Mouse (Mus musculus) lung, embryonic 16.5 days (tissue): Measurements from ENCODE around the gene Wscd2. TPM values are rescaled to one million over a fixed set of nuclear protein-coding genes. Genes with fewer than 3 reads are reported as not detected.

Experiments
- ATAC-seq: fragments of 200-750 bp; cut with Nextera tagmentation; 2 replicates; pipeline ENCODE4 v1.8.0; 2017; ENCODE audit warnings: low read depth, mild to moderate bottlenecking, moderate library complexity
- H3K27ac ChIP-seq: fragments of 300-500 bp; sonication (generic); 2 replicates; pipeline ENCODE4 v1.5.1; 2014; ENCODE audit warnings: mild to moderate bottlenecking, control low read depth, low read length
- H3K27me3 ChIP-seq: fragments of 300-500 bp; sonication (generic); 2 replicates; pipeline ENCODE4 v1.6.1; 2014; ENCODE audit warnings: low read depth, low read length, mixed read lengths; ENCODE audit not compliant: control insufficient read depth, insufficient read depth
- H3K36me3 ChIP-seq: fragments of 300-500 bp; sonication (generic); 2 replicates; pipeline ENCODE4 v1.6.1; 2014; ENCODE audit warnings: low read length; ENCODE audit not compliant: control insufficient read depth, insufficient read depth
- H3K4me1 ChIP-seq: fragments of 300-500 bp; sonication (generic); replicated peaks from 2 replicates; pipeline ENCODE4 v1.6.1; 2014; ENCODE audit warnings: low read length, mixed read lengths; ENCODE audit not compliant: control insufficient read depth, insufficient read depth
- H3K4me2 ChIP-seq: fragments of 300-500 bp; sonication (generic); 2 replicates; pipeline ENCODE4 v1.6.1; 2014; ENCODE audit warnings: low read depth, low read length, control low read depth
- H3K4me3 ChIP-seq: fragments of 300-500 bp; sonication (generic); 2 replicates; pipeline ENCODE4 v1.5.1; 2014; ENCODE audit warnings: mild to moderate bottlenecking, low read length, control low read depth
- H3K9ac ChIP-seq: fragments of 300-500 bp; sonication (generic); 2 replicates; pipeline ENCODE4 v1.6.1; 2014; ENCODE audit warnings: low read length, control low read depth
- H3K9me3 ChIP-seq: fragments of 300-500 bp; sonication (generic); 2 replicates; pipeline ENCODE4 v1.6.1; 2016; ENCODE audit warnings: low read length; ENCODE audit not compliant: control insufficient read depth
- WGBS: fragments of 180-500 bp; shearing (Covaris S2); extraction: QIAGEN DNeasy Blood & Tissue Kit; methylation state at CpG from one replicate; pipeline ENCODE4 v1.1.7; 2014; 5-methylcytosine and 5-hydroxymethylcytosine counted together
- polyA plus RNA-seq: library from polyadenylated mRNA; unstranded; fragments of >200 nt; fragmentation: Nextera tagmentation; extraction: Ambion mirVana; gene quantifications from 2 replicates; pipeline ENCODE4 v1.2.1, GENCODE M21; 2015

Wscd2 gene
- polyA plus RNA-seq, 1 experiment from 2014 or later = 4.8 TPM

DNA sequence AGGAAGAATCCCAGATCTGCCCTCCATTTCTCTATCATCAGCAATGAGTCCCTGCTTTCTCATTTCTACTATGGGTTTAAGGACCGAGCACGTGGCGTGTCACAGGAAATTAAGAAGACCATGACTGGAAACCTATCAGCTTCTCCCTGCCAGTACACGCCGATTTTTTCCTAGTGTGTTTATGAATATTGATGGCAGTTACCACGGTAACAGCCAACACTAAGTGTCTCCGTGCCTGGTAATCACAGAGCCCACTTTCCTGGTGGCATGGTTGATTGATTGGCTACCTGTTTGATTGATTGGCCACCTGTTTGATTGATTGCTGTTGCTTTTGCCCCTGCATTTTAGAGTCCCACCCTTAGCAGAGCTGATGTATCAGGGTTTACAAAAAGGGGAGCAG, 30.2 kb upstream of the Wscd2 start:
- Histone ChIP-seq H3K4me1 (no peaks in the 10 kb centered on the region), H3K36me3 (no peaks in the 10 kb centered on the region), H3K4me3 (no peak overlapping the region), H3K27ac (no peak overlapping the region), H3K9ac (no peak overlapping the region), H3K4me2 (no peak overlapping the region), H3K9me3 (no peaks in the 10 kb centered on the region), H3K27me3 (peaks cover 27% of the 10 kb centered on the region)
- no peak for ATAC-seq
- WGBS = 58% methylated on average over 7 of the region's 7 CpGs

GRCm38 (mm10) chr5:113461582-113461981, 28.6 kb upstream of the Wscd2 start:
- Histone ChIP-seq H3K36me3 (no peaks in the 10 kb centered on the region), H3K4me1 (no peaks in the 10 kb centered on the region), H3K4me2 (peak overlapping the region; percentile 22; the same call in 1 of the 2 replicates), H3K27ac (no peak overlapping the region), H3K9me3 (no peaks in the 10 kb centered on the region), H3K9ac (no peak overlapping the region), H3K27me3 (peaks cover 27% of the 10 kb centered on the region), H3K4me3 (no peak overlapping the region)
- no peak for ATAC-seq
- WGBS = 12% methylated on average over 16 of the region's 16 CpGs

GRCm38 (mm10) chr5:113461998-113462625, 28.0 kb upstream of the Wscd2 start:
- Histone ChIP-seq H3K4me2 (no peak overlapping the region), H3K9ac (no peak overlapping the region), H3K27ac (no peak overlapping the region), H3K27me3 (peaks cover 27% of the 10 kb centered on the region), H3K4me1 (no peaks in the 10 kb centered on the region), H3K4me3 (no peak overlapping the region), H3K9me3 (no peaks in the 10 kb centered on the region), H3K36me3 (no peaks in the 10 kb centered on the region)
- WGBS = 40% methylated on average over 21 of the region's 21 CpGs
- no peak for ATAC-seq

- H3K27ac ChIP-seq = no peak overlapping the region
- 69% methylated on average over 6 of the region's 6 CpGs for WGBS
- no peaks in the 10 kb centered on the region for H3K9me3 ChIP-seq
- no peak overlapping the region for H3K4me2 ChIP-seq
- ATAC-seq = no peak
- no peaks in the 10 kb centered on the region for H3K36me3 ChIP-seq
- H3K9ac ChIP-seq = no peak overlapping the region
- H3K27me3 ChIP-seq = peaks cover 27% of the 10 kb centered on the region
- no peaks in the 10 kb centered on the region for H3K4me1 ChIP-seq
- no peak overlapping the region for H3K4me3 ChIP-seq
These were observed 25.4 kb upstream of the Wscd2 start for GRCm38 (mm10) chr5:113464731-113465130.

DNA sequence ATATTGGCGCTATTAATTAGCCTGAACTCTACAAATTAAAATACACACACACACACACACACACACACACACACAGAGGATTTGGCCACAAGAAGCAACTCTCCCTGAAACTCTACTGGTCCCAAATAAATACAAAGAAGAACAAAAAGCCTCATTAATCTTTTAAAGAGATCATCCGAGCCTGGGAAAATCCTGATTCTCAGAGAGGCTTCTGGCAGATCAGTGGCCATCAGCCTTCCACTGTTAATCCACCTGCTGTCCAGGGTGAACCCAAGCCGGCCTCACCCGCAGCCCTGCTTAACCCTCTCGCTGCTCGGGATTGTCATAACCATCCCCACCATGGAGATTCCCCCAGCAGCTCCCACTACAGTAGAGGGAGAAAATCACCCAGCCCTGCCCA, 23.6 kb upstream of the Wscd2 start:
- no peak overlapping the region for H3K4me2 ChIP-seq
- H3K4me3 ChIP-seq = no peak overlapping the region
- WGBS = 50% methylated on average over 6 of the region's 6 CpGs
- no peaks in the 10 kb centered on the region for H3K9me3 ChIP-seq
- H3K27ac ChIP-seq = no peak overlapping the region
- ATAC-seq = no peak
- H3K4me1 ChIP-seq = no peaks in the 10 kb centered on the region
- H3K36me3 ChIP-seq = no peaks in the 10 kb centered on the region
- no peak overlapping the region for H3K9ac ChIP-seq
- peaks cover 16% of the 10 kb centered on the region for H3K27me3 ChIP-seq

DNA sequence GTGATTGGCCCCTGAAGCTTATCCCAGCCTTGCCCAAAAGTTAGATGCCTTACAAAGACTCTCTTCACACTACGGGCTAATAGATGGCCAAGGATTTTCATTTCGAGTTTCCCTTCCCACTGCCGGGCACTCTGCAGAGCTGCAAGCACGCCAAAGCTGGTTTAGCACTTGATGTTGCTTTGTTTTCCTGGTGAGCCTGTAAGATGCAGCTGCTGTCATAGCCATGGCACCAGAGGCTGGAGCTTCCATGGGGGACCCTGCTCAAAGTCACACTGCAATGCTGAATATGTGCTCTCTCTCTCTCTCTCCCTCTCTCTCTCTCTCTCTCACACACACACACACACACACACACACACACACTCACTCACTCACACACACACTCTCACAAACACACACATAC, 23.1 kb upstream of the Wscd2 start:
- Histone ChIP-seq H3K27ac (no peak overlapping the region), H3K4me1 (no peaks in the 10 kb centered on the region), H3K4me2 (no peak overlapping the region), H3K36me3 (no peaks in the 10 kb centered on the region), H3K4me3 (no peak overlapping the region), H3K9me3 (no peaks in the 10 kb centered on the region), H3K9ac (no peak overlapping the region), H3K27me3 (peaks cover 10% of the 10 kb centered on the region)
- no peak for ATAC-seq
- WGBS = 35% methylated on average over 4 of the region's 4 CpGs

GRCm38 (mm10) chr5:113467765-113468164, 22.4 kb upstream of the Wscd2 start:
- Histone ChIP-seq H3K9me3 (no peaks in the 10 kb centered on the region), H3K4me3 (no peak overlapping the region), H3K27me3 (peaks cover 4% of the 10 kb centered on the region), H3K27ac (no peak overlapping the region), H3K4me1 (no peaks in the 10 kb centered on the region), H3K9ac (no peak overlapping the region; the same call in 1 of the 2 replicates), H3K36me3 (no peaks in the 10 kb centered on the region), H3K4me2 (peak overlapping the region; percentile 0; the same call in 1 of the 2 replicates)
- ATAC-seq = no peak
- 2% methylated on average over 8 of the region's 8 CpGs for WGBS

- Histone ChIP-seq H3K27me3 (no peaks in the 10 kb centered on the region), H3K36me3 (no peaks in the 10 kb centered on the region), H3K4me1 (no peaks in the 10 kb centered on the region), H3K4me3 (no peak overlapping the region), H3K9me3 (no peaks in the 10 kb centered on the region), H3K27ac (no peak overlapping the region), H3K4me2 (no peak overlapping the region), H3K9ac (no peak overlapping the region)
- WGBS = 61% methylated on average over 5 of the region's 5 CpGs
- ATAC-seq = no peak
These were observed 21.5 kb upstream of the Wscd2 start for GRCm38 (mm10) chr5:113468625-113469024.

DNA sequence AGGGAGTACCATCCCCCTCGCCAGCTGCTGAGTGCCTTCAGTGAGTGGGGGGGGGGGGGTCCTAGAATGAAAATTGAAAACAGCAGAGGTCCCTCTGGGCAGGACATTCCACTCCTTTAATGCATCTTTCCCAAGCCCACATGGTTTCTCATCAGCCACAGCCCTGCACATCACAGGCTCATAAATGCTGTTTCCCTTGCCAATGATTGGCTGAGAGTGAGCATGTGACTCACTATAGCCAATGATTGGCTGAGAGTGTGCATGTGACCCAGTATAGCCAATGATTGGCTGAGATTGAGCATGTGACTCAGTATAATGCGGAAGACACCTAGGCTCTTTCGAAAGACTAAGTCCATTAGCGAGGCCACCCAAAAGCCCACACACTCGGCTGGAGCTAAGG, 20.9 kb upstream of the Wscd2 start:
- Histone ChIP-seq H3K27ac (no peak overlapping the region), H3K36me3 (no peaks in the 10 kb centered on the region), H3K27me3 (no peaks in the 10 kb centered on the region), H3K4me1 (no peaks in the 10 kb centered on the region), H3K9me3 (no peaks in the 10 kb centered on the region), H3K9ac (no peak overlapping the region), H3K4me2 (no peak overlapping the region), H3K4me3 (no peak overlapping the region)
- no peak for ATAC-seq
- 80% methylated on average over 5 of the region's 5 CpGs for WGBS

DNA sequence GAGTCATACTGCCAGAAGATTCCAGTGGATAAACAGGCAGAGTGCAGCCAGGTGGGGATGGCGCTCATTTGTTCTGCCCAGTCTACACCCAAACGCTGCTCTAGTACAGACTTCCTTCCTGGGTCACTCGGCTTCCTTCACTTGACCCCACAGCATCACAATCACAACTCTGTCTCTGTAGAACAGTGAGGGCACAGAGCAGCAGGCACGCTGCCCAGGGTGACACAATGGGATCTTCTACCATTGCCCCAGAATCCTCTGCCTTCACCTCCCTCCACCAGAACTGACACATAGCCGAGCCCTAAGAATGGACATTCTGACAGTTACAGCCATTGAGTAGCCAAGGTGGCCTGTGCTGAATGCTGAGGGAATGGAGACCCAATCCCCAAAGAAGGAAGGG, 20.3 kb upstream of the Wscd2 start:
- Histone ChIP-seq H3K27me3 (no peaks in the 10 kb centered on the region), H3K9me3 (no peaks in the 10 kb centered on the region), H3K9ac (no peak overlapping the region), H3K4me3 (no peak overlapping the region), H3K4me2 (no peak overlapping the region), H3K4me1 (no peaks in the 10 kb centered on the region), H3K36me3 (no peaks in the 10 kb centered on the region), H3K27ac (no peak overlapping the region)
- ATAC-seq = no peak
- 77% methylated on average over 5 of the region's 5 CpGs for WGBS
